Mouse (Mus musculus) hindbrain, embryonic 16.5 days (tissue): Measurements from ENCODE around the gene Ovgp1. TPM values are rescaled to one million over a fixed set of nuclear protein-coding genes. Genes with fewer than 3 reads are reported as not detected.

ENCODE experiments used
- ATAC-seq: fragments of 200-750 bp; cut with Nextera tagmentation; 2 replicates; pipeline ENCODE4 v1.8.0; 2017; ENCODE audit warnings: moderate TSS enrichment, moderate library complexity
- H3K27ac ChIP-seq: fragments of 300-500 bp; sonication (generic); 2 replicates; pipeline ENCODE4 v1.5.1; 2014; ENCODE audit warnings: low read depth, mild to moderate bottlenecking, control low read depth, low read length, moderate library complexity
- H3K27me3 ChIP-seq: fragments of 300-500 bp; sonication (generic); replicated peaks from 2 replicates; pipeline ENCODE4 v1.6.1; 2014; ENCODE audit warnings: low read length; ENCODE audit not compliant: control insufficient read depth, insufficient read depth
- H3K36me3 ChIP-seq: fragments of 300-500 bp; sonication (generic); 2 replicates; pipeline ENCODE4 v1.6.1; 2014; ENCODE audit warnings: mild to moderate bottlenecking, low read length, moderate library complexity, mixed read lengths; ENCODE audit not compliant: control insufficient read depth, insufficient read depth
- H3K4me1 ChIP-seq: fragments of 300-500 bp; sonication (generic); 2 replicates; pipeline ENCODE4 v1.6.1; 2014; ENCODE audit warnings: low read depth, low read length; ENCODE audit not compliant: control insufficient read depth, insufficient read depth
- H3K4me2 ChIP-seq: fragments of 300-500 bp; sonication (generic); 2 replicates; pipeline ENCODE4 v1.6.1; 2014; ENCODE audit warnings: mild to moderate bottlenecking, low read length, control low read depth, moderate library complexity
- H3K4me3 ChIP-seq: fragments of 300-500 bp; sonication (generic); 2 replicates; pipeline ENCODE4 v1.5.1; 2014; ENCODE audit warnings: mild to moderate bottlenecking, low read length, control low read depth, moderate library complexity
- H3K9ac ChIP-seq: fragments of 300-500 bp; sonication (generic); 2 replicates; pipeline ENCODE4 v1.6.1; 2014; ENCODE audit warnings: low read depth, mild to moderate bottlenecking, control low read depth, low read length, moderate library complexity
- H3K9me3 ChIP-seq: fragments of 300-500 bp; sonication (generic); 2 replicates; pipeline ENCODE4 v1.6.1; 2014; ENCODE audit warnings: mild to moderate bottlenecking, low read length, moderate library complexity; ENCODE audit not compliant: control insufficient read depth
- WGBS: fragments of 180-500 bp; shearing (Covaris S2); extraction: QIAGEN DNeasy Blood & Tissue Kit; methylation state at CpG from one replicate; pipeline ENCODE4 v1.1.7; 2014; 5-methylcytosine and 5-hydroxymethylcytosine counted together
- polyA plus RNA-seq: library from polyadenylated mRNA; unstranded; fragments of >200 nt; fragmentation: Nextera tagmentation; extraction: Ambion mirVana; gene quantifications from 2 replicates; pipeline ENCODE4 v1.2.1, GENCODE M21; 2015

Ovgp1 gene
- polyA plus RNA-seq, 1 experiment from 2014 or later, result 3.4 TPM

DNA sequence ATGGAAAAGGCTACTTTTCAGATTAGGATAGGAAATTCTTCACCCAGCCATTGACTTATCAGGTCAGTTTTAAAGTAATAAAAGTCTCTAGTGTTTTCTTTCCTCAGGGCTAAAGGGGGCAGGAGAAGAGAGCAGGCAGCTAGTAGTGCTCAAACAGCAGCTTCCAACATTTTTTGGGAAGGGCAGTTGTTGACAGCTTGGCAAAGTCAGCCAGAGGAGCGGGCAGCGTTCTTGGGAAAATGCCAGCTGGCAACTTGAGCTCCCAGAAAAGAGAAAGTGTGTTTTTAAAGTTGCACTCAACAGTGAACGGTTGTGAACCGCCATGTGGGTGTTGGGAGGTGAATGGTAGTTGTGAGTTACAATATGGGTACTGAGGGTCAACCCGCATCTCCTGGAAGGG, 38.5 kb upstream of the Ovgp1 start:
- Histone ChIP-seq H3K9ac (no peak overlapping the region), H3K27me3 (no peaks in the 10 kb centered on the region), H3K4me3 (no peak overlapping the region), H3K4me2 (no peak overlapping the region), H3K4me1 (no peaks in the 10 kb centered on the region), H3K36me3 (no peaks in the 10 kb centered on the region), H3K9me3 (no peaks in the 10 kb centered on the region), H3K27ac (no peak overlapping the region)
- ATAC-seq, result no peak
- 71% methylated on average over 5 of the region's 5 CpGs for WGBS

DNA sequence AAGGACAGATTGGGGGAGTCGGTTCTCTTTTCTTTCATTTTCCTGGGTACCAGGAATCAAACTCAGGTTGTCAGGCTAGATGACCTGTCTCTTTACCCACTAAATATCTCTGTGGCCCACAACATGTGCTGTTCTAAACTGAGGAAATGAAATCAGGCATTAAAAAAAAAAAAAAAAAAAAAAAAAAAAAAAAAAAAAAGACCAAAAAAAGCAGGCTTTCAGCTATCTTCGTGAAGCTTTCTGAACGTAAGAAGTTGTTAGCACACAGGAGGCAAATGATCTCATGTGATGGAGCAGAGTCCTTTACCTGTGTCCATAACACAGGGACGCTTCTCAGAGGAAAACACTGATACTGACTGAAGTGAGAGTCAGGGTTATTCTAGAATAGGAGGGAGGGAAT, 37.4 kb upstream of the Ovgp1 start:
- Histone ChIP-seq H3K27me3 (no peaks in the 10 kb centered on the region), H3K27ac (no peak overlapping the region), H3K4me1 (no peaks in the 10 kb centered on the region), H3K9me3 (no peaks in the 10 kb centered on the region), H3K36me3 (peaks cover 6% of the 10 kb centered on the region; the same call in 1 of the 2 replicates), H3K4me3 (no peak overlapping the region), H3K9ac (no peak overlapping the region), H3K4me2 (no peak overlapping the region)
- no peak for ATAC-seq
- WGBS, result 93% methylated on average over 4 of the region's 4 CpGs

- Histone ChIP-seq H3K36me3 (peaks cover 45% of the 10 kb centered on the region), H3K9me3 (no peaks in the 10 kb centered on the region), H3K4me3 (no peak overlapping the region), H3K27ac (no peak overlapping the region), H3K9ac (no peak overlapping the region), H3K27me3 (no peaks in the 10 kb centered on the region), H3K4me1 (no peaks in the 10 kb centered on the region), H3K4me2 (no peak overlapping the region)
- 96% methylated on average over 7 of the region's 7 CpGs for WGBS
- no peak for ATAC-seq
Measured at GRCm38 (mm10) chr3:105951348-105951747, 22.2 kb upstream of the Ovgp1 start.

GRCm38 (mm10) chr3:105957235-105957634, 16.3 kb upstream of the Ovgp1 start:
- Histone ChIP-seq H3K4me2 (0 out of 2 replicates have a peak overlapping the region, but pooled peaks have one; percentile 14), H3K27ac (no peak overlapping the region), H3K27me3 (no peaks in the 10 kb centered on the region), H3K4me1 (peaks cover 26% of the 10 kb centered on the region), H3K9me3 (no peaks in the 10 kb centered on the region), H3K4me3 (no peak overlapping the region), H3K36me3 (peaks cover 21% of the 10 kb centered on the region), H3K9ac (no peak overlapping the region)
- 96% methylated on average over 1 of the region's 1 CpGs for WGBS
- ATAC-seq, result no peak

DNA sequence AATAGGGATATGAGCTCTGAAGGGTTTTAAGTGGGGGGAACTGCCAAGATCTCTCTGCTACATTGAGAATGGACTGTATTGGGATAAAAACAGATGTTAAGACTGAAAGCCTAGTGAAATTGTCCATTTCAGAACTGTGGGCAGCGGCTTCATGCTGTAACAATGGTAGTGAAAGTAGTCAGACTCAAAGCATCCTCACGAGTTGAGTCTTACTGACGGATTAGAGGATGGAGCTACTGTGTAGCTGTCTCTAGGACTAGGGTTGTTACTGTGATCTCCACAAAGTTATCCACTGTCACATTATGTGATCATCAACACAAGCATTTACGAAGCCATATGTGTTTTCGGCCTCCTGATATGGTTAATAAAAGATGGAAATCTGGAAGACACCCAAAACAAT, 15.3 kb upstream of the Ovgp1 start:
- Histone ChIP-seq H3K9ac (peak overlapping the region; percentile 79), H3K9me3 (no peaks in the 10 kb centered on the region), H3K27ac (no peak overlapping the region; the same call in 1 of the 2 replicates), H3K27me3 (no peaks in the 10 kb centered on the region), H3K4me2 (peak overlapping the region; percentile 77), H3K4me1 (peaks cover 26% of the 10 kb centered on the region), H3K36me3 (peaks cover 23% of the 10 kb centered on the region), H3K4me3 (peak overlapping the region; percentile 94)
- ATAC-seq, result no peak
- WGBS, result 46% methylated on average over 5 of the region's 5 CpGs

DNA sequence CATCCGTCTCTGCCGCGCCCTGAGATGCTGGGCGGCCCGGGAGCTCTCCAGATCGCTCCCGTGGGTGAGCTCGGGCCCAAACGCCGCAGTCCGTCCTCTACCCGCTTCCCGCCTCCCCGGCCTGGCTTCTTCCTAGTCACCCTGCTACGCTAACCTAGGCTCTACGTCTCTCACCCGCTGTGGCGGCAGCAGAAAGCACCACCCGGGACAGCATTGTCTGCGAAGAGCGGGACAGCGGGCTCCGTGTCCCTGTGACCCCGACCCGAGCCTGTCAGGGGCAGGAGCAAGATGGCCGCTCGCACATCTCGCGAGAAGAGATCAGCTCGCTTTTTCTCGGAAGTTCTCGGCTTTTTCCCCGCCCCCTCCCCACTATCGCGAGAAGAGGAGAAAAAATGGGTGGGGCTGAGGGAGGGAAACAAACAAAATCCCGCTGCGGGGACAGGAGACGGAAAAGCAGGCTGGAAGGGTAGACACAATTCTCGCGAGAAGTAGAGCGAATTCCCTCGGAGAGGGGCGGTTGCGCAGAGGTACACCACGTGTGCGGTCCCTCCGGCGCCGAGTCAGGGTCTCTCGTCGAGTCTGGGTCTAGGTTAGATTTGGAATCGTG, 14.4 kb upstream of the Ovgp1 start, which contains the start of gene Wdr77:
Gene Wdr77 (plus strand): TSS at position 396 of the 607 bp plus-strand sequence.
- H3K4me3 ChIP-seq, result peak within 1 kb of the TSS; percentile 94
- no peaks in the 10 kb centered on the region for H3K27me3 ChIP-seq
- peaks cover 26% of the 10 kb centered on the region for H3K36me3 ChIP-seq
- peak; percentile 97 for ATAC-seq
- H3K9ac ChIP-seq, result peak within 1 kb of the TSS; percentile 94
- H3K4me2 ChIP-seq, result peak within 1 kb of the TSS; percentile 93
- under 1% methylated on average over 52 of the region's 52 CpGs for whole genome bisulfite sequencing
- H3K4me1 ChIP-seq, result peaks cover 26% of the 10 kb centered on the region
- H3K27ac ChIP-seq, result peak within 1 kb of the TSS; percentile 86
- H3K9me3 ChIP-seq, result no peaks in the 10 kb centered on the region

GRCm38 (mm10) chr3:105959585-105959984, 13.9 kb upstream of the Ovgp1 start:
- Histone ChIP-seq H3K9me3 (no peaks in the 10 kb centered on the region), H3K9ac (peak overlapping the region; percentile 94), H3K27ac (peak overlapping the region; percentile 86), H3K4me1 (peaks cover 26% of the 10 kb centered on the region), H3K27me3 (no peaks in the 10 kb centered on the region), H3K4me3 (peak overlapping the region; percentile 94), H3K4me2 (peak overlapping the region; percentile 93), H3K36me3 (peaks cover 30% of the 10 kb centered on the region)
- WGBS, result under 1% methylated on average over 26 of the region's 26 CpGs
- peak; percentile 82 for ATAC-seq

DNA sequence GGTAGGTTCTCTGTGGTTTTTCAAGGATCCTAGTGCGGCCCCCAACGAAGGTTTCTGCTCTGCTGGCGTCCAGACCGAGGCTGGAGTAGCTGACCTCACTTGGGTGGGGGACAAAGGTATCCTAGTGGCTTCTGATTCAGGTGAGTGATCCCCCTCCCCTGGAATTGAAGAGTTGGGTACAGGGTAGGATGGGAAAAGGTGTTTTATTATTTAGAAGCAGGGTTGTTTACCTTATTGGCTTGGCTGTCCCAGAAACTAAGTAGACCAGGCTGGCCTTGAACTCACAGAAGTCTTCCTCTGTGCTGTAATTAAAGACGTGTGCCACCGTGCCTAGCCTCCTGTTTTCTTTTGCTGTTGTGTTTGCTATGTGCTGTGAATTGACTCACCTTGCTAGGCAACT, 13.5 kb upstream of the Ovgp1 start, which contains the start of gene Atp5f1:
Gene Atp5f1 (minus strand): TSS at position 101 of the 400 bp plus-strand sequence.
- Histone ChIP-seq H3K9ac (peak within 1 kb of the TSS; percentile 94), H3K27ac (peak within 1 kb of the TSS; percentile 86), H3K36me3 (peaks cover 31% of the 10 kb centered on the region), H3K4me2 (peak within 1 kb of the TSS; percentile 93), H3K27me3 (no peaks in the 10 kb centered on the region), H3K4me3 (peak within 1 kb of the TSS; percentile 94), H3K9me3 (no peaks in the 10 kb centered on the region), H3K4me1 (peaks cover 26% of the 10 kb centered on the region)
- ATAC-seq, result no peak; the same call in 1 of the 2 replicates
- WGBS, result 7% methylated on average over 6 of the region's 6 CpGs

- Histone ChIP-seq H3K36me3 (peaks cover 35% of the 10 kb centered on the region), H3K4me1 (peaks cover 26% of the 10 kb centered on the region), H3K4me2 (peak overlapping the region; percentile 93), H3K9ac (no peak overlapping the region), H3K9me3 (no peaks in the 10 kb centered on the region), H3K27ac (no peak overlapping the region), H3K27me3 (no peaks in the 10 kb centered on the region), H3K4me3 (no peak overlapping the region)
- 94% methylated on average over 2 of the region's 2 CpGs for WGBS
- ATAC-seq, result no peak
Measured at GRCm38 (mm10) chr3:105960700-105961099, 12.8 kb upstream of the Ovgp1 start.
